Mouse (Mus musculus) thymus, adult 2 months (tissue): Measurements from ENCODE around the gene Slc9a1. TPM values are rescaled to one million over a fixed set of nuclear protein-coding genes. Genes with fewer than 3 reads are reported as not detected.

Source experiments
- DNase-seq: peaks from one replicate; pipeline ENCODE4 v3.0.0; 2021
- H3K27ac ChIP-seq: fragments of 200-500 bp; 2 replicates; pipeline ENCODE4 v1.5.1; 2012; ENCODE audit warnings: low read length, control low read depth; ENCODE audit not compliant: control insufficient read depth, insufficient read depth
- H3K27me3 ChIP-seq: fragments of 200-500 bp; 2 replicates; pipeline ENCODE4 v1.6.1; 2012; ENCODE audit warnings: mild to moderate bottlenecking, low read length, moderate library complexity, mixed read lengths; ENCODE audit not compliant: control insufficient read depth, insufficient read depth
- H3K36me3 ChIP-seq: fragments of 200-500 bp; 2 replicates; pipeline ENCODE4 v1.6.1; 2012; ENCODE audit warnings: mild to moderate bottlenecking, low read length, moderate library complexity; ENCODE audit not compliant: control insufficient read depth, insufficient read depth
- H3K4me1 ChIP-seq: fragments of 200-500 bp; replicated peaks from 2 replicates; pipeline ENCODE4 v1.6.1; 2012; ENCODE audit warnings: low read length; ENCODE audit not compliant: control insufficient read depth, insufficient read depth
- H3K4me3 ChIP-seq: fragments of 200-500 bp; 2 replicates; pipeline ENCODE4 v1.5.1; 2012; ENCODE audit warnings: mild to moderate bottlenecking, low read length, control low read depth, moderate library complexity; ENCODE audit not compliant: control insufficient read depth, insufficient read depth
- CTCF ChIP-seq: fragments of 200-500 bp; IDR thresholded peaks from 2 replicates; pipeline ENCODE4 v1.5.1; 2012; ENCODE audit warnings: mild to moderate bottlenecking, control low read depth, low read length, moderate library complexity, borderline replicate concordance; ENCODE audit not compliant: control insufficient read depth, poor library complexity, insufficient read depth; ENCODE audit errors: extremely low read depth
- POLR2A ChIP-seq: fragments of 200-500 bp; IDR thresholded peaks from 2 replicates; pipeline ENCODE4 v1.6.1; 2012; ENCODE audit warnings: mild to moderate bottlenecking, low read length, control low read depth, moderate library complexity; ENCODE audit not compliant: control insufficient read depth, poor library complexity, insufficient read depth; ENCODE audit errors: extremely low read depth
- WGBS: fragments of 180-500 bp; shearing (Covaris S2); methylation state at CpG from one replicate; pipeline ENCODE4 v1.1.7; 2018; 5-methylcytosine and 5-hydroxymethylcytosine counted together
- polyA plus RNA-seq: library from polyadenylated mRNA; depleted of rRNA; stranded (reverse); fragments of >200 nt; gene quantifications from 2 replicates; pipeline ENCODE4 v1.2.3, GENCODE M21; 2012

The Slc9a1 gene
- polyA plus RNA-seq, 1 experiment, result 77.9 TPM

DNA sequence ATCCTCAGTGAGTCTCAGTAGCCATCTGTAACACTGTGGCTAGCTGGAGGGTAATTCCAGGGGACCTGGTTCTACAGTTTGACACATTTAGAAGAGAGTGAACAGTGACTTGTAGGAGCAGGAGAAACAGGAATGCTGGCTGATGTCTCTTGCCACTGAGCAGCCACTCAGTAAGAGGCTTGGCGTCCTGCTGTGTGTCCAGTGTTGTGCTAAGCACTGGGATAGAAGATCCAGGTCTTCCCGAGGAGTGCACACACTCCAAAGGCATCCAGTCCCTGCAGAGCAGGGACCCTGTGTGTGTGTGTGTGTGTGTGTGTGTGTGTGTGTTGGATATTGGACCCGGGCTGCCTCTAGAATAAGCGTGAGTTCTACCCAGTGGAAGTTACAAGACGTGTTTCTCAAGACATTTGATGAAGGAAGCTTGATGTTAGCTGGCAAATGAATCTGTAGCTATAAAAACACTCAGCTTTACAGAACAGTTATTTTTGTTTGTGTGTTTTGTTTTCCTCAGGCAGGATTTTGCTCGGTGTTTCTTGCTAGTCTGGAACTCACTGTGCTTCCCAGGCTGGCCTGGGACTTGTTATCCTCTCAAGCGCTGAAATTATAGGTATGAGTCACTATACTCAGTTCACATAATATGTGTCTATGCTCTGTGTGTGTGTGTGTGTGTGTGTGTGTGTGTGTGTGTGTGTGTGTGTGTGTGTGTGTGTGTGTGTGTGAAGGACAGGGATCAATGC, 16.7 kb downstream of the Slc9a1 start:
- H3K36me3 ChIP-seq, result no peaks in the 10 kb centered on the region
- no peak for TF ChIP-seq POLR2A
- no peak for TF ChIP-seq CTCF
- H3K4me3 ChIP-seq, result no peak overlapping the region
- 94% methylated on average over 7 of the region's 7 CpGs for WGBS
- DNase-seq, result no peak
- H3K27ac ChIP-seq, result no peak overlapping the region
- peaks cover 10% of the 10 kb centered on the region for H3K4me1 ChIP-seq
- no peaks in the 10 kb centered on the region for H3K27me3 ChIP-seq

DNA sequence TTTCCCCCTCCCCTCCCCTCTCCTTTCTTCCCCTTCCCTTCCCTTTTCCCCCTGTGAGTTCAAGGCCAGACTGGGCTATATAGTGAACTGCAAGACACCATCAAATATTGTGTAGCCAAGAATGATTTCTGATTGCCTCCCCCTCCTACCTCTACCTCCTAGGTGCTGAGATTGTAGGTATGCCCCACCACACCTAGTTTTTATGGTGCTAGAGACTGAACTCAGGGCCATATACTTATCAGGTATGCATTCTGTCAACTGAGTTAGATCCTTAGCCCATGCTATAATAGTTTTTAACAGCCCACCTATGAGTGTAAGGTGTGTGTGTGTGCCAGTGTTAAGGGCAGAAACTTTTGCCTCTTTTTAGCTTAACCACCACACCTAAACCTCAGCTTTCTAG, 17.5 kb downstream of the Slc9a1 start:
- Histone ChIP-seq H3K27me3 (no peaks in the 10 kb centered on the region), H3K27ac (no peak overlapping the region), H3K4me3 (no peak overlapping the region), H3K36me3 (no peaks in the 10 kb centered on the region), H3K4me1 (peaks cover 17% of the 10 kb centered on the region)
- TF ChIP-seq POLR2A (no peak), CTCF (no peak)
- no peak for DNase-seq

DNA sequence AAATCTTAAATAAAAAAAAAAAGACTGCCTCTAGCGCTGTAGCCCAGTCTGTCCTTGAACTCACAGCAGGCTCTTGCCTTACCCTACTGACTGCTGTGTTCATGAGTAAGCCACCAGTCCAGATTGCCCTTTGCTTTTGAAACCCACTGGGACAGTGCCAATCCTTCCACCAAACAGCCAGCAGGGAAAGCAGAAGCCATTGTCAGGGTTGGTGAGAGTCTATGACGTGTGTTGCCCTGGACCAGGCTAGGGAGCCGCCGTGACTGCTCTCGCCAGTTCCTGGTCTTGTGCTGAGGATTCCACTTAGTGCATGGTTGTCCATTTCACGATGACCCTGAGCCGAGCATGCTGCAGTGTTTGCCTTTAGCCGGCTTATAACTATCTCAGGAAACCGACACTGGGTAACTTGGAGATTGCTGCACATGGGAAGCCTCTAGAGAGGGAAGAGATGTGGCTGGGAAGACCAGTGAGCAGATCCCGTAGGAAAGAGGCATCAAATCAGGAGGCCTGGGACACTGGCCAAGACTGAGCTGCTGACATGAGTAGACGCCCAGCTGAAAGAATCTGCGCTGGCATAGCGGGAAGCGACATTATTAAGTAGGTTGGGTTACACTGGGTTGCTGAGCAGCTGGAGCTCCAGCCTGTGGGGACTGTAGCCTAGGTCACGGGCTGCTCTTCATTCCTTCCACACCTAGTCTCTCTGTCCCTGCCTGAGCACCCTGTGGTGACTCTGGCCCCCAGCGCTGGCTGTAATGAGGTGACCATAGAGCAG, 19.5 kb downstream of the Slc9a1 start:
- 93% methylated on average over 16 of the region's 16 CpGs for WGBS
- no peak for TF ChIP-seq POLR2A
- TF ChIP-seq CTCF, result no peak
- no peak overlapping the region for H3K4me3 ChIP-seq
- H3K27ac ChIP-seq, result no peak overlapping the region
- H3K27me3 ChIP-seq, result no peaks in the 10 kb centered on the region
- H3K4me1 ChIP-seq, result peaks cover 17% of the 10 kb centered on the region
- no peak for DNase-seq
- no peaks in the 10 kb centered on the region for H3K36me3 ChIP-seq

DNA sequence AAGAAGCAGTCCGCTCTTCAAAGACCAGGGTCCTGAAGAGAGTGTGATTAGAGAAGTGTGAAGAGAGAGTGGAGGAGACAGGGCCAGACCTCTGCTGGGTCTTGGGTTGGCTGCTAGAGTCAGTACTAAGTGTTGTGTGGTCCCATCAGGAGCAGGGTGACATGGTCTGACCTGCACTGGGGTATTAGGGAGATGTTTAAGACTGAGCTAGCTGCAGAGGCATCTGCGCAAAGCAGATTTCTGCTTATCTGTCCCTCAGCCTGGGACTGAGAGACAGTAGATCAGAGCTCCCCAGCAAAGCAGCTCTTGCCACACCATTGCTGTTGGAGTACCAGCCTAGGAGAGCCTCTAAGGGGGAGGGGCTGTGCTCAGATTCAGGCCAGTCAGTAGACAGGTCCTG, 20.5 kb downstream of the Slc9a1 start:
- no peak overlapping the region for H3K27ac ChIP-seq
- no peak for DNase-seq
- H3K27me3 ChIP-seq, result no peaks in the 10 kb centered on the region
- no peak overlapping the region for H3K4me3 ChIP-seq
- no peak for TF ChIP-seq POLR2A
- WGBS, result 86% methylated on average over 2 of the region's 2 CpGs
- H3K36me3 ChIP-seq, result no peaks in the 10 kb centered on the region
- peaks cover 17% of the 10 kb centered on the region for H3K4me1 ChIP-seq

DNA sequence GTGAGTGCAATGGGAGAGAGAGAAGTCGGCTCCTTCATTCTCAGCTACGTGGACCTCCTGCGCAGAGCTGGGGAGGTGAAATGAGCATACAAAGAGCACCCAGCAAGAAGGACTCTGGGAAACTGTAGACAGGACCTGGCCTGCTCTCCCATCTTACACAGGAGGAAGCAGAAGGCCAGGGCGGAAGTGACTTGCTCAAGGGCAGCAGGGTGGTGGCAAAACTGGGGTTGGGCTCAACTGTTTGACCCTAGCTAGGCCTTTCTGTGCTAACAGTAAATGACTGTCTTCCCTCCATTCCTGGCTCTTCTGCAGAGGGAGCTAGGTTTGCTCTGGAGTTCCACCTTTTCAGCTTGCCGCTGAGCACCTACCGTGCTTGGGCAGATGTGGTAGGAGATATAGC, 21.1 kb downstream of the Slc9a1 start:
- Histone ChIP-seq H3K36me3 (no peaks in the 10 kb centered on the region), H3K27me3 (no peaks in the 10 kb centered on the region), H3K4me3 (no peak overlapping the region), H3K27ac (no peak overlapping the region), H3K4me1 (peaks cover 17% of the 10 kb centered on the region)
- 86% methylated on average over 6 of the region's 6 CpGs for WGBS
- no peak for DNase-seq
- TF ChIP-seq POLR2A, result no peak
- TF ChIP-seq CTCF, result no peak

DNA sequence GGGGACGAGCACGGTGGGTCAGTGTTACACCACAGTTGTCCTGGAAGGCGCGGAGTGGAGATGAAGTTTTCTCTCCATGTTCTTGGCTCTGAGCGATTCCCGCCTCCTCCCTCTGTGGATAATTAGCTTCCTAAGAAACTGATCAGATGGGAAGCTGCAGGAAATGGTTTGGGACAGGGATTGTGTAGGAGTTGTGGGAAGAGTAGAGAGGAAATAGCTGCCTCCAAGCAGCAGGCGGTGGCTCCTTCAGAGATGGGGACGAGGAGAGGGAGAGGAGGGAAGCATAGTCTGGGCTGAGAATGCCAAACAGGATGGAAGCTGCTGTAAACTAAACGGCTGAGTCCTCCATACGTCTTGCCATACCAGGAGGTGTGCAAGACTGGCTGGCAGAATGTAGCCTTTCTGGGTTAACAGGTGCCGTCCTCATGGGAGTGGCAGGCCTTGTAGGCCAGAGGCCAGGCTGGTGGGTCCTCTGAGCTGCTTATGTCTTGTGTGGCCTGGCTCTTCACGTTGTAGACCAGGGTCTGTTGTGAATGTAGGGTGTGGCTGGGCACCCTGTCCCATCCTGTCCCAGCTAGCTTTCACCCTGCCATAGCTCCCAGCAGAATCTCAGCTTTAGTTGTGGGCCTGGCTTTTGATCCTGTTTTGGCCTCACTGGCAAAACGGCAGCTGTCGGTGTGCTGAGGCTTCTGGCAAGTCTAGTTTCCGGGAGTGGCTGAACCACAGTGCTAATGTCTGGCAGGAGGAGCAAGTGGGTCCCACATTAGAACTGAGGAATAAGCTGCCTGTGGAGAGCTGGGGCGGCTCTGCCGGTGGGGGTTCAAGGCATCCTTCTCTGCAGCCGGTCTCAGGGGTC, 21.9 kb downstream of the Slc9a1 start:
- TF ChIP-seq CTCF (no peak), POLR2A (no peak)
- DNase-seq, result no peak
- WGBS, result 56% methylated on average over 18 of the region's 18 CpGs
- Histone ChIP-seq H3K36me3 (no peaks in the 10 kb centered on the region), H3K4me3 (no peak overlapping the region), H3K4me1 (peaks cover 17% of the 10 kb centered on the region), H3K27me3 (no peaks in the 10 kb centered on the region), H3K27ac (no peak overlapping the region)
